Mouse (Mus musculus): ENCODE measurements around the gene Olfr522. TPM values are rescaled to one million over a fixed set of nuclear protein-coding genes. Genes with fewer than 3 reads are reported as not detected.
A peak's percentile ranks its signal among the peaks of the same experiment; 100 is the strongest.

Olfr522 gene
- polyA plus RNA-seq, 1 experiment from 2014 or later, result not detected

GRCm38 (mm10) chr7:140192445-140192844 lies 27.9 kb upstream of the Olfr522 start:
- no peaks in the 10 kb centered on the region for H3K9me3 ChIP-seq (ENCODE audit: control insufficient read depth, low read length)
- no peak overlapping the region for H3K4me3 ChIP-seq (replicated peaks; ENCODE audit: low read length)
- no peak overlapping the region for H3K9ac ChIP-seq
- no peak for ATAC-seq (ENCODE audit: low FRiP score)
- 50% methylated on average over 2 of the region's 2 CpGs for WGBS
- H3K4me2 ChIP-seq (replicated peaks), result no peak overlapping the region
- H3K36me3 ChIP-seq (replicated peaks; ENCODE audit: control insufficient read depth, insufficient read depth), result no peaks in the 10 kb centered on the region
- DNase-seq (ENCODE audit: low spot score), result no peak
- no peak overlapping the region for H3K27ac ChIP-seq
- no peaks in the 10 kb centered on the region for H3K4me1 ChIP-seq (replicated peaks; ENCODE audit: control insufficient read depth, insufficient read depth, low read length)
- no peaks in the 10 kb centered on the region for H3K27me3 ChIP-seq (ENCODE audit: control insufficient read depth, insufficient read depth, low read length)

DNA sequence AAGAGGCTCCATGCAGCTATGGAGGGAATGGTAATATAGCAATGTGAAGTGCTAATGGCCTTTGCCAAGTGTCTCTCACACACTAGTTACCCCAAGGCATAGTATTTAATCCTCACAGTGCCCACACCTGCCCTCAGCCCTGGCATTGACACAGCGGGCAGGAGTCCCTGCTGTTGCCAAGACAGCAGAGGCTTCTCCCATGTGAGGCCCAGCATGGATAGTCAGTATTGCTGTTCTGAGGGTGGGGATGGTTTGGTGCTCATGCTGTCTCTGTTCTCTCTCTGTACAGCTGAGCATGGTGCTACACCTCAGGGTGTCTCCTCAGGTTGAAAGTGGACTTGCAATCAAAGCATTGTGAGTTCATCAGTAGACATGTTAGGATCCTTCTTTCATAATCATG lies 25.9 kb upstream of the Olfr522 start:
- DNase-seq (ENCODE audit: low spot score) (no peak), ATAC-seq (ENCODE audit: low FRiP score) (no peak)
- Histone ChIP-seq H3K4me1 (replicated peaks; ENCODE audit: control insufficient read depth, insufficient read depth, low read length) (no peaks in the 10 kb centered on the region), H3K9ac (no peak overlapping the region), H3K4me2 (replicated peaks) (no peak overlapping the region), H3K36me3 (replicated peaks; ENCODE audit: control insufficient read depth, insufficient read depth) (no peaks in the 10 kb centered on the region), H3K9me3 (ENCODE audit: control insufficient read depth, low read length) (no peaks in the 10 kb centered on the region), H3K4me3 (replicated peaks; ENCODE audit: low read length) (no peak overlapping the region), H3K27ac (no peak overlapping the region), H3K27me3 (ENCODE audit: control insufficient read depth, insufficient read depth, low read length) (no peaks in the 10 kb centered on the region)
- 87% methylated on average over 1 of the region's 1 CpGs for WGBS

DNA sequence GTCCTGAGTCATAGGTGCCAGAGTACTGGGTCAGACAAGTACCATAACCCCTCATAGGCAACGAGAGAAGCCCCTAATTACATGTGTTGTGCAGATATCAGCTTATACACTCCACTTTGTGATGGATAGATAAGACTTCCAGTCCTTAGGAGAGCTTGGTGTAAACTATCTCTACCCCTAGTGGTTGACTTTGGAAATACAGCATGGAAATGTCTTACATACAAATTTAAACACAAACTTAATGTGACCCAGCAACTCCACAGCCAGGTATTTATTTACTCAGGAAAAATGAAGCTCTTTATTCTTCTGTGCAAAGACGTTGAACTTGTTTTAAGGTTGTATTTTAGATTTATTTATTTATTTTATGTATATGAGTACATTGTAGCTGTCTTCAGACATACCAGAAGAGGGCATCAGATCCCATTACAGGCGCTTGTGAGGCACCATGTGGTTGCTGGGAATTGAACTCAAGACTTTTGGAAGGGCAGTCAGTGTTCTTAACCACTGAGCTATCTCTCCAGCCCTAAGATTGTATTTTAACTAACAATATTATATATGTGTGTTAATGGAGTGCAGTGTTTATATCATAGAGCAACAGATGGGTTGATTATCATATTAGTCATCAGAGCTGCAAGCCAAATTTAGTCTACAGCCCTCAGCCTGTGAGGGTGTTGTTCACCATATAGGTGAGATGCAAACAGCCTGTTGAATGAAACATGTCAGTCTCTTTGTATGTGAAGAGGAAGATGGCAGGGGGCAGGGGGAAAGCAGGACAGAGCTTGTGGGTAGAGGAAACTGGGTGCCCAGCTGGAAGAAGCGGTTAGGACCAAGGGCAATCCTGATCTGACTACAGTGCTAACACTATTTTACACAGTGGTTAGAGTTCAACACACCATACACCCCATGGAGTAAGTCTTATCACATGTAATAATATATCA lies 24.1 kb upstream of the Olfr522 start:
- WGBS, result 68% methylated on average over 4 of the region's 4 CpGs
- Histone ChIP-seq H3K27me3 (ENCODE audit: control insufficient read depth, insufficient read depth, low read length) (no peaks in the 10 kb centered on the region), H3K4me2 (replicated peaks) (no peak overlapping the region), H3K27ac (no peak overlapping the region), H3K4me3 (replicated peaks; ENCODE audit: low read length) (no peak overlapping the region), H3K9me3 (ENCODE audit: control insufficient read depth, low read length) (no peaks in the 10 kb centered on the region), H3K4me1 (replicated peaks; ENCODE audit: control insufficient read depth, insufficient read depth, low read length) (no peaks in the 10 kb centered on the region), H3K36me3 (replicated peaks; ENCODE audit: control insufficient read depth, insufficient read depth) (no peaks in the 10 kb centered on the region), H3K9ac (no peak overlapping the region)
- ATAC-seq (ENCODE audit: low FRiP score), result no peak
- DNase-seq (ENCODE audit: low spot score), result peak; percentile 56

DNA sequence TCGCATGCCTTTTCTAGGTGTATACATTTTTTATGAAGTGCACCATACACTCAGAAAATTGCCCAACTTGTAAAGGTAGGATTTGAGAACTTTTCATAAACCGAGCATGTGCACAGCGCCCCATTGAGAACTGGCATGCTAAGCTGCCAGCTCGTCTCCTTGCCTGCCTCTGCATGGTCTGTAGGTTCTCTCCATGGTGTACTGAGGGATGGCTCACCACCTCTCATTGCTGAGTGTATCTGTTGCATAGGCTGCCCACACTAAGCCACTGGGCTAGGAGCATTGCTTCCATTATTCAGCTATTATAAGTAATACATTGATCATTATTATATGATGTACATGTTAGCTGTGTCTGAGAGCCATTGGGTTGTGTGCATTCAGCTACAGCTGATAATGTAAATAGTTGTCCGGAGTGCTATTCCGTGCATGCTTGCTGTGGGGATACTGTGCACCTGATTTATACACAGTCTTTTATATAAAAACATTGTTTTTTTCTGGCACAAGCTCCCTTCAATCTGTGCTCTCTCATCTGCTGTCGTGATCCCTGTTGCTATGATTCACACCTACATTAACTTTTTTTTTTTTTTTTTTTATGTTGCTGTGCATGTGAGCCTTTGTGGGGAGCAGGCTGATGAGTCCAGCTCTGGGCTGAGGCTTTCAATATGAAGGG lies 23.3 kb upstream of the Olfr522 start:
- no peaks in the 10 kb centered on the region for H3K27me3 ChIP-seq (ENCODE audit: control insufficient read depth, insufficient read depth, low read length)

DNA sequence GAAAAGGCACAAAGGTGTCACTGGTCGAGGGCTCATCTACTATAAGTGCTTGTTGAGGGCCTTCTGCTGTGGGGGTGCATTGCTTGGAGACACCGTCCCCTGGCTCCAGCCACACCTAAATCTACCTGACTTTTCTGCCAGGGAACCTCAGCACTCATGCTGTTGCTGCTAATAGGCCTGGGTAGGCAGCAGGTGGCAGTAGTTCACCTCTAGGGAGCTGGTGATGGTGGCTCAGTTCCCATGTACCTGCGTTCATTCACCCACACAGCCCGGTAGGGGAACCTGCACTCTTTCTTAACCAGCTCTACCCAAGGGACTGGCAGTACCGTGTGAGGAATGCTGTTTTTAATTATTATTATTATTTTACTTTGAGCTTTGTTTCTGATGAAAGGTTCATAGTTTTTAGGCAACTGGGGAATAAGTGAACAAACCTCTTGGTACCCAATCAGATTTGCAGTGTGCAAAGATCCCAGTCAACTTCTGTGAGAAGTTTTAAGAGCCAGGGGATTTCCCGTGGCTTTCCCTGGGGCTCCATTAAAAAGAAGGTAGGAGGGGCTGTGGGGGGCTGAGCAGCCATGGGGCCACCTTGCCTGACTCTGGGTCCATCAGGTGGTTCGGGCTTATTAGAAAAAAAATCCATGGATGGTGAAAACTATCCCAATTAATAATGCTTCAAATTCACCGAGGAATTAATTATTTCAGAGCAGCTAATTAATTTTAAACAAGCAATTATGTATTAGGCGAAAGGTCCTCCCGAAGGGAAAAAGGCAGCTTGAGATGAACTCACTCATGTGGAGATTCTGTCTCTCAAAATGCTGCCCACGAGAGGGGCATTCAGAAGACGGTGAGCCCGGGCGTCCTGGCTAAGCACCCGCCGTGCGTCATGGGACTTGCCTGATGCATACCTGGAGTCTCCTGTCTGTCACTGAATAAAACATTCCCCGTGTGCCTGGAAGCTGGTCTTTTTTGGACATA lies 22.4 kb upstream of the Olfr522 start:
- Histone ChIP-seq H3K27me3 (ENCODE audit: control insufficient read depth, insufficient read depth, low read length) (no peaks in the 10 kb centered on the region), H3K4me1 (replicated peaks; ENCODE audit: control insufficient read depth, insufficient read depth, low read length) (no peaks in the 10 kb centered on the region), H3K9me3 (ENCODE audit: control insufficient read depth, low read length) (no peaks in the 10 kb centered on the region), H3K9ac (no peak overlapping the region), H3K4me2 (replicated peaks) (no peak overlapping the region), H3K36me3 (replicated peaks; ENCODE audit: control insufficient read depth, insufficient read depth) (no peaks in the 10 kb centered on the region), H3K27ac (no peak overlapping the region), H3K4me3 (replicated peaks; ENCODE audit: low read length) (no peak overlapping the region)
- WGBS, result 61% methylated on average over 18 of the region's 18 CpGs
- DNase-seq (ENCODE audit: low spot score), result peak; percentile 26
- no peak for ATAC-seq (ENCODE audit: low FRiP score)

More for the DNA sequence above, 23.3 kb upstream of the Olfr522 start:
- no peak overlapping the region for H3K9ac ChIP-seq
- H3K4me1 ChIP-seq (replicated peaks; ENCODE audit: control insufficient read depth, insufficient read depth, low read length), result no peaks in the 10 kb centered on the region
- no peak overlapping the region for H3K27ac ChIP-seq
- no peaks in the 10 kb centered on the region for H3K9me3 ChIP-seq (ENCODE audit: control insufficient read depth, low read length)
- no peak overlapping the region for H3K4me2 ChIP-seq (replicated peaks)
- no peak for DNase-seq (ENCODE audit: low spot score)
- H3K4me3 ChIP-seq (replicated peaks; ENCODE audit: low read length), result no peak overlapping the region
- no peaks in the 10 kb centered on the region for H3K36me3 ChIP-seq (replicated peaks; ENCODE audit: control insufficient read depth, insufficient read depth)
- 85% methylated on average over 7 of the region's 7 CpGs for WGBS
- no peak for ATAC-seq (ENCODE audit: low FRiP score)

DNA sequence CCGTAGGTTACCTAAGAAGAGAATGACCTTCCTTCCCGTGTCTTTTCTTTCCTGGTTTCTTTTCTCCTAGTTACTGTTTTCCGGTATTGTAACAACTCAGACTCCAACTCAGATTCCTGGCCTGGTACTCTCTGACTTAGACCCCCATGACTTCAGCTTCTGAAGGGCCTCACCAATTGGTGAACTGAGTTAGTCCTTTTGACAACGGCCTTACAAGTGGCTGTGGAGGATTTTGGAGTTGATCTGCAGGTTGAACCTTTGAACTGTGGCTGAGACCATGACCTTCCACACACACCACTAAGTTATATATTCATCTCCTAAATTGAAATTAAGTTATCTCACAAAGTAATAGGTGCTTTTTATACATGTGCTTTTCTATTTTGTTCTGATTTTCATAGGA lies 19.6 kb upstream of the Olfr522 start:
- Histone ChIP-seq H3K4me1 (replicated peaks; ENCODE audit: control insufficient read depth, insufficient read depth, low read length) (no peaks in the 10 kb centered on the region), H3K4me3 (replicated peaks; ENCODE audit: low read length) (no peak overlapping the region), H3K27ac (no peak overlapping the region), H3K9me3 (ENCODE audit: control insufficient read depth, low read length) (no peaks in the 10 kb centered on the region), H3K27me3 (ENCODE audit: control insufficient read depth, insufficient read depth, low read length) (no peaks in the 10 kb centered on the region), H3K36me3 (replicated peaks; ENCODE audit: control insufficient read depth, insufficient read depth) (no peaks in the 10 kb centered on the region), H3K4me2 (replicated peaks) (no peak overlapping the region), H3K9ac (no peak overlapping the region)
- WGBS, result 89% methylated on average over 4 of the region's 4 CpGs
- ATAC-seq (ENCODE audit: low FRiP score), result no peak
- no peak for DNase-seq (ENCODE audit: low spot score)

GRCm38 (mm10) chr7:140180692-140181091 lies 16.1 kb upstream of the Olfr522 start:
- Histone ChIP-seq H3K36me3 (replicated peaks; ENCODE audit: control insufficient read depth, insufficient read depth) (no peaks in the 10 kb centered on the region), H3K27me3 (ENCODE audit: control insufficient read depth, insufficient read depth, low read length) (no peaks in the 10 kb centered on the region), H3K4me2 (replicated peaks) (no peak overlapping the region), H3K9me3 (ENCODE audit: control insufficient read depth, low read length) (no peaks in the 10 kb centered on the region), H3K9ac (no peak overlapping the region), H3K27ac (no peak overlapping the region), H3K4me3 (replicated peaks; ENCODE audit: low read length) (no peak overlapping the region), H3K4me1 (replicated peaks; ENCODE audit: control insufficient read depth, insufficient read depth, low read length) (no peaks in the 10 kb centered on the region)
- DNase-seq (ENCODE audit: low spot score), result no peak
- no peak for ATAC-seq (ENCODE audit: low FRiP score)
- 88% methylated on average over 2 of the region's 2 CpGs for WGBS

- H3K9ac ChIP-seq, result no peak overlapping the region
- 87% methylated on average over 2 of the region's 2 CpGs for WGBS
- no peak overlapping the region for H3K4me2 ChIP-seq (replicated peaks)
- ATAC-seq (ENCODE audit: low FRiP score) (no peak), DNase-seq (ENCODE audit: low spot score) (no peak)
- H3K4me1 ChIP-seq (replicated peaks; ENCODE audit: control insufficient read depth, insufficient read depth, low read length), result no peaks in the 10 kb centered on the region
- H3K36me3 ChIP-seq (replicated peaks; ENCODE audit: control insufficient read depth, insufficient read depth), result no peaks in the 10 kb centered on the region
- H3K27ac ChIP-seq, result no peak overlapping the region
- H3K27me3 ChIP-seq (ENCODE audit: control insufficient read depth, insufficient read depth, low read length), result no peaks in the 10 kb centered on the region
- H3K4me3 ChIP-seq (replicated peaks; ENCODE audit: low read length), result no peak overlapping the region
- no peaks in the 10 kb centered on the region for H3K9me3 ChIP-seq (ENCODE audit: control insufficient read depth, low read length)
These were observed 14.6 kb upstream of the Olfr522 start for GRCm38 (mm10) chr7:140179176-140179575.

GRCm38 (mm10) chr7:140172936-140173335 lies 8.4 kb upstream of the Olfr522 start, which contains the start of gene Olfr523:
TSS of gene Olfr523 (plus strand) at chr7:140173217.
- no peaks in the 10 kb centered on the region for H3K4me1 ChIP-seq (replicated peaks; ENCODE audit: control insufficient read depth, insufficient read depth, low read length)
- no peaks in the 10 kb centered on the region for H3K36me3 ChIP-seq (replicated peaks; ENCODE audit: control insufficient read depth, insufficient read depth)
- no peak for DNase-seq (ENCODE audit: low spot score)
- no peak within 1 kb of the TSS for H3K4me3 ChIP-seq (replicated peaks; ENCODE audit: low read length)
- H3K9ac ChIP-seq, result no peak within 1 kb of the TSS
- ATAC-seq (ENCODE audit: low FRiP score), result no peak
- H3K9me3 ChIP-seq (ENCODE audit: control insufficient read depth, low read length), result no peaks in the 10 kb centered on the region
- no peaks in the 10 kb centered on the region for H3K27me3 ChIP-seq (ENCODE audit: control insufficient read depth, insufficient read depth, low read length)
- H3K4me2 ChIP-seq (replicated peaks), result no peak within 1 kb of the TSS
- 55% methylated on average over 1 of the region's 1 CpGs for WGBS
- no peak within 1 kb of the TSS for H3K27ac ChIP-seq

All from hindbrain, embryonic 14.5 days (tissue).